Mouse (Mus musculus) gastrocnemius, postnatal 14 days (tissue): ENCODE data around the gene Olfr577. TPM values are rescaled to one million over a fixed set of nuclear protein-coding genes. Genes with fewer than 3 reads are reported as not detected.

ENCODE experiments used
- DNase-seq: peaks from one replicate; pipeline ENCODE4 v3.0.0; 2021; ENCODE audit warnings: mixed read lengths
- intact Hi-C: fragments of 180-260 bp; cut with DNase I; formaldehyde crosslinking; loops from one replicate; pipeline ENCODE4 v1.15.1; 2025; ENCODE audit warnings: low total_unique reads
- long read RNA-seq, 2 experiments: library from polyadenylated mRNA; stranded (forward); transcript quantifications; one replicate each; pipeline ENCODE4 v2.0.0; 2021
- total RNA-seq, 2 experiments: library from RNA; stranded (reverse); gene quantifications; 2 replicates each; pipeline ENCODE4 v1.2.3; 2021

The Olfr577 gene
- total RNA-seq = not detected
- long read RNA-seq, experiment 1 = 0 reads
- long read RNA-seq, experiment 2 = 0 reads

- no peak for DNase-seq
- intact Hi-C loops = no loop called here
Observed at GRCm38 (mm10) chr7:102975843-102976242, at the start of gene Olfr577. Gene Olfr577 (minus strand): TSS chr7:102975943.

GRCm38 (mm10) chr7:102989224-102989623, 13.5 kb upstream of the Olfr577 start, which contains the start of gene Olfr578:
Gene Olfr578 (minus strand): TSS chr7:102989324.
- no peak for DNase-seq
- intact Hi-C loops = no loop called here

DNA sequence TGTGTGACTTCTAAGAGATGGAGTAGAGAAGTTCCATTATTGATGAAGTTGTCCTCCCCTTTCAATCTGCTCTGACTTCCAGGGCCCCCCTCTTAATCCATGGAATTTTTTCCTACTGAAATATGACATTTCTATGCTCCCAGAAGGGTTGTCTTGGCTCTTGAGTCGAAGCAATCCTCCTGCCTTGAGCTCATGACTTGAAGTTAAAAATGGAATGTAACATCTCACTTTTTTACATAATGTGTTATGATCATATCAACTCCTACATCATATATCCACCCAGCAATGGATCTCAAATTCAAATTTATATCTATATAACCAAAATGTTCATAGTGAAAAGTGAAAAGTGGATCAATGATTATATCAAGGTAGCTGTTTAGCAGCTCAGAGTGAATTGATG, 1.3 kb downstream of the Olfr577 start:
- DNase-seq = no peak
- intact Hi-C loops = no loop called here

- no peak for DNase-seq
- intact Hi-C loops = no loop called here
Observed at GRCm38 (mm10) chr7:102962360-102962759, 13.4 kb downstream of the Olfr577 start, which contains the start of gene Olfr576. Gene Olfr576 (plus strand): TSS chr7:102962660.

- intact Hi-C loops = no loop called here
- no peak for DNase-seq
Observed at GRCm38 (mm10) chr7:102958593-102958992, 17.1 kb downstream of the Olfr577 start, which contains the start of gene Olfr575. Gene Olfr575 (minus strand): TSS chr7:102958775.

- intact Hi-C loops = no loop called here
- no peak for DNase-seq
Observed at GRCm38 (mm10) chr7:102958137-102958536, 17.6 kb downstream of the Olfr577 start.

DNA sequence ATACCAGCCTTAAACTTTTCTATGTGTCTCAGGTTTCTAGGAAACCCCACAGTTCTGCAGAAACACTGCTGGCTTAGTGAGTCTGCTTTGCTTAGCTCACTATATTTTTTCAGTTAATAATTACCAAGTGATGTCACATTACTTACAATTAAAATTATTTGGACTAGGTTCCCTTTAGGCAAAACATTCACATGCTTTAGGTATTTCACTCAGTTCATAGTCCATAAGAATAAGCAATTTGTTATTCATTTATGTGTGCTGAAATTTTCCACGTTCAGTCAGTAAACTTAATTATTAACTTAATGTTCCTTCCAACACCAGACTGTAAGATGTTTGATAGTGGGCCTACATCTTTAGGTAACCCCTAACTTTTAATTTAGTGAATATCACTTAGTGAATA, 25.0 kb downstream of the Olfr577 start:
- DNase-seq = no peak
- intact Hi-C loops = no loop called here

DNA sequence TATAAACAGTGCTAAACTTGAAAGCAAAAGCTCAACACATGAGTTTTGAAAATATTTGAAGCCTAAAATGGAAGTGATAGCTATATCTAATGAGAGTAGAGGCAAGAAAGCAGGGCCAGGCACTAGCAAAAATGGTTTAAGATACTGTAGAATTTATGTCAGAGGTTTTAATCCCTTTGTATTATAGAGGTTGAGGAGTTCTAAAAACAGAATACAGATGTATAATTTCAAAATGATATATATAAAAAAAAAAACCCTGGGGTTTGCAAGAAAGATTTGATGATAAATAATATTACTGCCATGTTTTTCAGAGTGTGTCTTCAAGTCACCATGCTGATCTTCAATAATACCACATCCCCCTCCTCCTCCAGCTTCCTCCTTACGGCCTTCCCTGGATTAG, 27.6 kb downstream of the Olfr577 start, which contains the start of gene Olfr574:
Gene Olfr574 (plus strand): TSS at position 301 of the 400 bp plus-strand sequence.
- intact Hi-C loops = no loop called here

DNA sequence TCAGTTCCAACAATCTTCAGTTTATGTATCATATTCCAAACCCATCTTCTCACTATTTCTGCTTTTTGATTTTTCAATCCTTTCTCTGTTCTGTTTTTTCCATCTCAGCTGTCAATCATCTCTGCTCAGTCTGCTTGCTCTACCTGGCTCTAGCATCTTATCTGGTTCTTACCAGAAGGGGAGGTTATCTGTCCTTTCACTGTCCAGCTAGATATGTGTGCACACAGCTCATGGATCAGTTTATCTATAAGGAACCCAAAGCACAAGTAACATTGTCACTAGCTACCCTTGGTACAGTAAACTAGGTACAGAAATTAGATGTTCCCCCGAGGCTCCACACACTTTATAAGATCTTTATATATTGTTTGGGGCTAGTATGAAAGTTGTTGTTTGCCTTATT, 32.3 kb downstream of the Olfr577 start:
- DNase-seq = no peak
- intact Hi-C loops = no loop called here

More for the DNA sequence above, 27.6 kb downstream of the Olfr577 start, which contains the start of gene Olfr574:
- DNase-seq = no peak

DNA sequence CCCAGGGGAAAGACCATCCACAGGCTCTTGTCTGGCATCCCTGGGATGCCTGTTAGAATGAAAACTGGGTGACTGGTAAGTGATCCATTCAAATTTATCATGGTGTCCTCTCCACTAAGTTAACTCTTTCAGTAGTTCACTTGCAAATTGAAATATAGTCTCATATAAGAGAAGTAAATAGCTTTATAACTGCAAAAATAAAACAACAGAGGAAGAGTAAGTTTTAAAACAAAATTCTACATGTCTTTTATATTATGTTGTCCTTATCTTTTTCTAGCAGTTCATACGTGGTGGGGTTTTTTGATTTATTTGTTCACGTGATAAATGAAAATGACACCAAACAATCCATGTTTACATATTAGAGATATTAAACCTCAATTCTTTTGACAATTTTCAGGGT, 33.3 kb downstream of the Olfr577 start, which contains the start of gene Olfr573-ps1:
Gene Olfr573-ps1 (minus strand): TSS at position 101 of the 400 bp plus-strand sequence.
- intact Hi-C loops = no loop called here
- no peak for DNase-seq

DNA sequence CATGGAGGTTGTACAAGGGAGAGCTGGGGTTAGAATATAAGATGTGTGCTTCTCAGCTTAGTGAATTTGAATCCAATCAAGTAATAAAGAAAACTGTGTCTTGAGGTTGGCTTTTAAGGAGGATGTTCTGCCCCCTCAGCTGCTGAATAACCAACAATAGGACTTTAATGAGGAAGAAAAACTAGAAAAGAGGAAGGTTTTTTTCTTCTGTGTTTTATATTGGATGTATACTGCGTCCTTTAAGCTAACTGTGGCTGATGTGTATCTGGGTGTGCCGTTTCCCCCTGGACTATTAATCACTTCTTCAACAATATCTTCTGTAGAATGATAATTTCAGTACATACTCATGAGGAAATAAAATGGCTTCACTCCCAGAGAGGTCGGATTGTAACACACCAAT, 48.6 kb downstream of the Olfr577 start:
- intact Hi-C loops = loop anchor here (10.0 kb wide), 1 partner anchor 262 kb away; the partner anchor contains the start of gene Olfr556
- DNase-seq = no peak

DNA sequence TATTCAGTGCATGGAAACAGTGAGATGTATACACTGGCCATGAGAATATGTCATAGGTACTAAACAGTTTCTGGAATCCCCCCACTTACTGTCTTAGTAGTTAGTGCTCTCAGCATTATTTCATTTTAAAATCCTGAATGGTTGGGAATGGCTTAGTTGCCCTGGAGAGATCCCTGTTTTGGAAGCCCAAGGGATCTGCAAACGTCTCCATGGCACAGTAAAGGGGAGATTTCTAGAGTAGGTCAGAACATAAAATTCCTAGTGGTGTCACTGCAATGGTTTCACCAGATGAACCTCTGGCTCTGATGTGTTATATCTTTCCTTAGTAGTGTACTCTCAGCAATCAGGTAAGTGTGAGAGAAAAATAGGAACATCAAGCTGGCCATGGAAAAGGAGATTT, 51.6 kb downstream of the Olfr577 start, which contains the start of gene Olfr572:
Gene Olfr572 (plus strand): TSS at position 301 of the 400 bp plus-strand sequence.
- no peak for DNase-seq
- intact Hi-C loops = loop anchor here (10.0 kb wide), 1 partner anchor 259 kb away; the partner anchor contains the start of gene Olfr556

Other genes starting within 250 kb of the Olfr577 start
- gene Olfr559, start 248.5 kb downstream of the Olfr577 start, total RNA-seq = not detected
- not detected for gene Olfr560, start 216.6 kb downstream of the Olfr577 start, total RNA-seq
- under 1 TPM; 0.66 to 0.69 TPM for gene Olfr78, start 216.5 kb downstream of the Olfr577 start, total RNA-seq
- gene Olfr561, start 204.7 kb downstream of the Olfr577 start, total RNA-seq = not detected
- gene Olfr564, start 172.5 kb downstream of the Olfr577 start, total RNA-seq = not detected
- not detected for gene Olfr566, start 117.2 kb downstream of the Olfr577 start, total RNA-seq
- not detected for gene Olfr568, start 98.8 kb downstream of the Olfr577 start, total RNA-seq
- gene Olfr569, start 85.1 kb downstream of the Olfr577 start, total RNA-seq = not detected
- gene Olfr570, start 81.4 kb downstream of the Olfr577 start, total RNA-seq = not detected
- not detected for gene Olfr571, start 58.4 kb downstream of the Olfr577 start, total RNA-seq
- gene Olfr572, start 51.5 kb downstream of the Olfr577 start, total RNA-seq = not detected
- not detected for gene Olfr573-ps1, start 33.4 kb downstream of the Olfr577 start, total RNA-seq
- not detected for gene Olfr574, start 27.5 kb downstream of the Olfr577 start, total RNA-seq
- not detected for gene Olfr575, start 17.2 kb downstream of the Olfr577 start, total RNA-seq
- gene Olfr576, start 13.3 kb downstream of the Olfr577 start, total RNA-seq = not detected
- not detected for gene Olfr578, start 13.4 kb upstream of the Olfr577 start, total RNA-seq
- not detected for gene Olfr582, start 62.1 kb upstream of the Olfr577 start, total RNA-seq
- gene Olfr583, start 75.4 kb upstream of the Olfr577 start, total RNA-seq = not detected
- not detected for gene Olfr584, start 105.9 kb upstream of the Olfr577 start, total RNA-seq
- not detected for gene Olfr585, start 121.8 kb upstream of the Olfr577 start, total RNA-seq
- not detected for gene Olfr586, start 149.7 kb upstream of the Olfr577 start, total RNA-seq
- not detected for gene Olfr588-ps1, start 164.9 kb upstream of the Olfr577 start, total RNA-seq
- gene Olfr589, start 180.4 kb upstream of the Olfr577 start, total RNA-seq = not detected
- not detected for gene Olfr591, start 202.4 kb upstream of the Olfr577 start, total RNA-seq
- gene Olfr592, start 208.9 kb upstream of the Olfr577 start, total RNA-seq = not detected
- gene Olfr593, start 235.9 kb upstream of the Olfr577 start, total RNA-seq = not detected
- not detected for gene Olfr594, start 241.1 kb upstream of the Olfr577 start, total RNA-seq